Mouse (Mus musculus): ENCODE results near the gene Rps8. TPM values are rescaled to one million over a fixed set of nuclear protein-coding genes. Genes with fewer than 3 reads are reported as not detected.

Rps8 gene
- polyA plus RNA-seq, 1 experiment, result 3,907 TPM

DNA sequence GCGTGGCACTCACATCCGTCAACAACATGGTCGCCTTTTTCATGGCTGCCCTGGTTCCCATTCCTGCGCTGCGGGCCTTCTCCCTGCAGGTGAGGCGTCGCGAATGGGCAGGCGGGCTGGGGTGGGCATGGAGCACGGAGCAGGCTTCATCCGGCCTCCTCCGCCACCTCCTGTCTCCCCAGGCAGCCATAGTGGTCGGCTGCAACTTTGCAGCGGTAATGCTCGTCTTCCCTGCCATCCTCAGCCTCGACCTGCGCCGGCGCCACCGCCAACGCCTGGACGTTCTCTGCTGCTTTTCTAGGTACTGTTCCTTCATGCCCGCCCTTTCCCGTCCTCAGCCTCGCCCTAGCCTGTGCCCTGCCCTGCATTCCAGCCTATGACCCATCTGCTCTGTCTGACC, 46.7 kb downstream of the Rps8 start:
- H3K4me2 ChIP-seq (ENCODE audit: low read depth), result no peak overlapping the region
- no peaks in the 10 kb centered on the region for H3K36me3 ChIP-seq (ENCODE audit: control insufficient read depth, insufficient read depth)
- H3K27me3 ChIP-seq (ENCODE audit: control insufficient read depth, insufficient read depth, insufficient read length), result no peaks in the 10 kb centered on the region
- no peak overlapping the region for H3K4me3 ChIP-seq
- H3ac ChIP-seq (ENCODE audit: control insufficient read depth, insufficient read length), result no peak overlapping the region
- no peak for TF ChIP-seq MYOG (IDR thresholded peaks at IDR 0.05; ENCODE audit: control insufficient read depth in 1 of 3, insufficient read depth in 1 of 3, insufficient read length in 2 of 3, low read depth in 2 of 3)
- TF ChIP-seq SRF (IDR thresholded peaks at IDR 0.05; ENCODE audit: control insufficient read depth, insufficient read length, low read depth), result no peak
- no peak for TF ChIP-seq MYOD1 (IDR thresholded peaks at IDR 0.05; ENCODE audit: control insufficient read depth in 1 of 3, insufficient read length in 2 of 3, low read depth in 2 of 3)
- no peak for TF ChIP-seq TCF3 (IDR thresholded peaks at IDR 0.05; ENCODE audit: insufficient read length, low read depth)
- no peak for TF ChIP-seq REST (IDR thresholded peaks at IDR 0.05; ENCODE audit: insufficient read depth, insufficient read length)
- no peak for TF ChIP-seq POLR2A (IDR thresholded peaks at IDR 0.05; ENCODE audit: insufficient read length, low read depth)
- TF ChIP-seq MAX (IDR thresholded peaks at IDR 0.05; ENCODE audit: low read depth), result no peak
- no peak for TF ChIP-seq POLR2AphosphoS2 (IDR thresholded peaks at IDR 0.05; ENCODE audit: insufficient read length, low read depth)
- TF ChIP-seq E2F4 (IDR thresholded peaks at IDR 0.05; ENCODE audit: insufficient read depth), result no peak
- H3K79me2 ChIP-seq (ENCODE audit: control insufficient read depth, insufficient read depth), result no peaks in the 10 kb centered on the region

DNA sequence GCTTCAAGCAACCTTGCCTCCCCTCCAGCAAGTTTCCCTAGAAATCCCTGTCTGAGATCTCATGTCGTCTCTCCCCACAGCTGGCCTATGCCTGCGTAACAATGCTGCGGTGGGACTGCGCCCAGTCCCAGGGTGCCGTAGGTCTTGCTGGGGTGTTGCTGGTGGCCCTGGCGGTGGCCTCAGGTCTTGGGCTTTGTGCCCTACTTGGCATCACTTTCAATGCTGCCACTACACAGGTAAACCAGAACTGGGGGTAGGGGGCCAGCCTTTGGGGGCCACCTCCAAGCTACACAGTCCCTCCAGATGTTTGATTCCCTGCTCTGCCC, 47.6 kb downstream of the Rps8 start:
- H3K79me2 ChIP-seq (ENCODE audit: control insufficient read depth, insufficient read depth), result no peaks in the 10 kb centered on the region
- no peak overlapping the region for H3K4me3 ChIP-seq
- H3K27me3 ChIP-seq (ENCODE audit: control insufficient read depth, insufficient read depth, insufficient read length), result no peaks in the 10 kb centered on the region
- TF ChIP-seq POLR2A (IDR thresholded peaks at IDR 0.05; ENCODE audit: insufficient read length, low read depth) (no peak), MYOG (IDR thresholded peaks at IDR 0.05; ENCODE audit: control insufficient read depth in 1 of 3, insufficient read depth in 1 of 3, insufficient read length in 2 of 3, low read depth in 2 of 3) (no peak), USF1 (IDR thresholded peaks at IDR 0.05; ENCODE audit: low read depth) (no peak), CEBPB (IDR thresholded peaks at IDR 0.05; ENCODE audit: insufficient read depth, poor library complexity, severe bottlenecking) (no peak), SRF (IDR thresholded peaks at IDR 0.05; ENCODE audit: control insufficient read depth, insufficient read length, low read depth) (no peak), TCF12 (IDR thresholded peaks at IDR 0.05; ENCODE audit: insufficient read depth, poor library complexity, severe bottlenecking) (no peak), POLR2AphosphoS2 (IDR thresholded peaks at IDR 0.05; ENCODE audit: insufficient read length, low read depth) (no peak), TCF3 (IDR thresholded peaks at IDR 0.05; ENCODE audit: insufficient read length, low read depth) (no peak), MAX (IDR thresholded peaks at IDR 0.05; ENCODE audit: low read depth) (no peak), MYOD1 (IDR thresholded peaks at IDR 0.05; ENCODE audit: control insufficient read depth in 1 of 3, insufficient read length in 2 of 3, low read depth in 2 of 3) (no peak), REST (IDR thresholded peaks at IDR 0.05; ENCODE audit: insufficient read depth, insufficient read length) (no peak), E2F4 (IDR thresholded peaks at IDR 0.05; ENCODE audit: insufficient read depth) (no peak)
- H3K36me3 ChIP-seq (ENCODE audit: control insufficient read depth, insufficient read depth), result no peaks in the 10 kb centered on the region
- H3K4me2 ChIP-seq (ENCODE audit: low read depth), result no peak overlapping the region
- H3ac ChIP-seq (ENCODE audit: control insufficient read depth, insufficient read length), result no peak overlapping the region

DNA sequence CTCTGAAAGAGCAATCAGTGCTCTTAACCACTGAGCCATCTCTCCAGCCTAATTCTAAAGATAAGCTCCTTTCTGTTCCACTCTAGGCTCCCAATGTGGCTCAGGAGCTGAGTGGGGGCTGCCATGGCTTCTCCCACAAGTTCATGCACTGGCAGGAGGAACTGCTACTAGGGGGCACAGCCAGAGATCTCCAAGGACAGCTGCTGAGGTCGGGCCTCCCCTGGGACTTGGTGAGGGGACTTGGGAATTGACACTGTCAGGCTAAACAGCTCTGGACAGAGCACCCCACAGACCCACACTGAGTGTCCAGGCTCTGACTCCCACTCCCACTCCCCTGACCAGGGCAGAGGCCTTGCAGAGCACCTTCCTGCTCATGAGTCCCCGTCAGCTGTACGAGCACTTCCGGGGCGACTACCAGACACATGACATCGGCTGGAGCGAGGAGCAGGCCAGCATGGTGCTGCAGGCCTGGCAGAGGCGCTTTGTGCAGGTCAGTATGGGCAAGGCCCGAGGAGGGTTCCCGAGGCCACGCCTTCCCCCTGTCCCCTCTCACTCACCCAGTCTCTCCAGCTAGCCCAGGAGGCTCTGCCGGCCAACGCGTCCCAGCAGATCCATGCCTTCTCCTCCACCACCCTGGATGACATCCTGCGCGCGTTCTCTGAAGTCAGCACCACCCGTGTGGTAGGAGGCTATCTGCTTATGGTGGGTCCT, 48.1 kb downstream of the Rps8 start:
- no peak overlapping the region for H3K4me3 ChIP-seq
- H3K79me2 ChIP-seq (ENCODE audit: control insufficient read depth, insufficient read depth), result no peaks in the 10 kb centered on the region
- TF ChIP-seq TCF3 (IDR thresholded peaks at IDR 0.05; ENCODE audit: insufficient read length, low read depth) (no peak), CEBPB (IDR thresholded peaks at IDR 0.05; ENCODE audit: insufficient read depth, poor library complexity, severe bottlenecking) (no peak), POLR2AphosphoS2 (IDR thresholded peaks at IDR 0.05; ENCODE audit: insufficient read length, low read depth) (no peak), POLR2A (IDR thresholded peaks at IDR 0.05; ENCODE audit: insufficient read length, low read depth) (no peak), REST (IDR thresholded peaks at IDR 0.05; ENCODE audit: insufficient read depth, insufficient read length) (no peak), MYOG (IDR thresholded peaks at IDR 0.05; ENCODE audit: control insufficient read depth in 1 of 3, insufficient read depth in 1 of 3, insufficient read length in 2 of 3, low read depth in 2 of 3) (no peak), SRF (IDR thresholded peaks at IDR 0.05; ENCODE audit: control insufficient read depth, insufficient read length, low read depth) (no peak), USF1 (IDR thresholded peaks at IDR 0.05; ENCODE audit: low read depth) (no peak), MYOD1 (IDR thresholded peaks at IDR 0.05; ENCODE audit: control insufficient read depth in 1 of 3, insufficient read length in 2 of 3, low read depth in 2 of 3) (no peak), MAX (IDR thresholded peaks at IDR 0.05; ENCODE audit: low read depth) (no peak), E2F4 (IDR thresholded peaks at IDR 0.05; ENCODE audit: insufficient read depth) (no peak)
- no peaks in the 10 kb centered on the region for H3K27me3 ChIP-seq (ENCODE audit: control insufficient read depth, insufficient read depth, insufficient read length)
- no peak overlapping the region for H3K4me2 ChIP-seq (ENCODE audit: low read depth)
- H3K36me3 ChIP-seq (ENCODE audit: control insufficient read depth, insufficient read depth), result no peaks in the 10 kb centered on the region
- H3ac ChIP-seq (ENCODE audit: control insufficient read depth, insufficient read length), result no peak overlapping the region

DNA sequence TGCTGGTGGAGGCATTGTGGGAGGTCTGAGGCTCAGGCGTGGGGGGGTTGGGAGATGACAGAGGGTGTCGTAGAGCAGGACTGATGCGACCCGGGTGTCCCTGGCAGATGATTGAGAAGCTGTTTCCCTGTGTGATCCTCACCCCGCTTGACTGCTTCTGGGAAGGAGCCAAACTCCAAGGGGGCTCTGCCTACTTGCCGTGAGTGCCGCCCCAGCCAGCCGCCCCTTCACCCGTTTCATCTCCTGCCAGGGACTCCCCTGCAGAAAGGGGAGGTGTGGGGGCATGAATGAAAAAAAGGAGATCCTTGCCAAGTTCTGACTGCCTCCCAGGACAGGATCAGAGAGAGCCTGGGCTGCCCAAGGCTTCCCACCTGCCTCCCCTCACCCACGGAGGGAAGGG, 50.9 kb downstream of the Rps8 start:
- Histone ChIP-seq H3K4me3 (no peak overlapping the region), H3K79me2 (ENCODE audit: control insufficient read depth, insufficient read depth) (no peaks in the 10 kb centered on the region), H3K36me3 (ENCODE audit: control insufficient read depth, insufficient read depth) (no peaks in the 10 kb centered on the region), H3K27me3 (ENCODE audit: control insufficient read depth, insufficient read depth, insufficient read length) (no peaks in the 10 kb centered on the region), H3K4me2 (ENCODE audit: low read depth) (no peak overlapping the region), H3ac (ENCODE audit: control insufficient read depth, insufficient read length) (no peak overlapping the region)
- no peak for TF ChIP-seq CEBPB (IDR thresholded peaks at IDR 0.05; ENCODE audit: insufficient read depth, poor library complexity, severe bottlenecking)
- no peak for TF ChIP-seq TCF12 (IDR thresholded peaks at IDR 0.05; ENCODE audit: insufficient read depth, poor library complexity, severe bottlenecking)
- TF ChIP-seq E2F4 (IDR thresholded peaks at IDR 0.05; ENCODE audit: insufficient read depth), result no peak
- TF ChIP-seq MAX (IDR thresholded peaks at IDR 0.05; ENCODE audit: low read depth), result no peak
- no peak for TF ChIP-seq POLR2A (IDR thresholded peaks at IDR 0.05; ENCODE audit: insufficient read length, low read depth)
- TF ChIP-seq REST (IDR thresholded peaks at IDR 0.05; ENCODE audit: insufficient read depth, insufficient read length), result no peak
- no peak for TF ChIP-seq POLR2AphosphoS2 (IDR thresholded peaks at IDR 0.05; ENCODE audit: insufficient read length, low read depth)
- TF ChIP-seq TCF3 (IDR thresholded peaks at IDR 0.05; ENCODE audit: insufficient read length, low read depth), result no peak
- TF ChIP-seq USF1 (IDR thresholded peaks at IDR 0.05; ENCODE audit: low read depth), result no peak
- no peak for TF ChIP-seq SRF (IDR thresholded peaks at IDR 0.05; ENCODE audit: control insufficient read depth, insufficient read length, low read depth)
- no peak for TF ChIP-seq MYOG (IDR thresholded peaks at IDR 0.05; ENCODE audit: control insufficient read depth in 1 of 3, insufficient read depth in 1 of 3, insufficient read length in 2 of 3, low read depth in 2 of 3)
- TF ChIP-seq MYOD1 (IDR thresholded peaks at IDR 0.05; ENCODE audit: control insufficient read depth in 1 of 3, insufficient read length in 2 of 3, low read depth in 2 of 3), result no peak
